Mouse (Mus musculus) gastrocnemius, postnatal 14 days (tissue): ENCODE results near the gene Tmem247. TPM values are rescaled to one million over a fixed set of nuclear protein-coding genes. Genes with fewer than 3 reads are reported as not detected.

Experiments used
- DNase-seq: peaks from one replicate; pipeline ENCODE4 v3.0.0; 2021; ENCODE audit warnings: mixed read lengths
- intact Hi-C: fragments of 180-260 bp; cut with DNase I; formaldehyde crosslinking; loops from one replicate; pipeline ENCODE4 v1.15.1; 2025; ENCODE audit warnings: low total_unique reads
- long read RNA-seq, 2 experiments: library from polyadenylated mRNA; stranded (forward); transcript quantifications; one replicate each; pipeline ENCODE4 v2.0.0; 2021
- total RNA-seq, 2 experiments: library from RNA; stranded (reverse); gene quantifications; 2 replicates each; pipeline ENCODE4 v1.2.3; 2021

Gene Tmem247
- total RNA-seq, result not detected
- long read RNA-seq, experiment 1, result 0 reads
- long read RNA-seq, experiment 2, result 0 reads

GRCm38 (mm10) chr17:86917048-86917447, at the start of gene Tmem247:
Tmem247 (plus strand) TSS chr17:86917348.
- DNase-seq, result no peak
- intact Hi-C loops, result loop anchor here (5.0 kb wide), 1 partner anchor 125 kb away; no protein-coding TSS in a partner anchor

- DNase-seq, result no peak
- intact Hi-C loops, result no loop called here
Measured at GRCm38 (mm10) chr17:86870586-86870985, 46.6 kb upstream of the Tmem247 start.

GRCm38 (mm10) chr17:86872643-86873042, 44.5 kb upstream of the Tmem247 start:
- DNase-seq, result no peak
- intact Hi-C loops, result no loop called here

GRCm38 (mm10) chr17:86876940-86877339, 40.2 kb upstream of the Tmem247 start:
- no peak for DNase-seq
- intact Hi-C loops, result no loop called here

GRCm38 (mm10) chr17:86877747-86878146, 39.4 kb upstream of the Tmem247 start:
- intact Hi-C loops, result no loop called here
- DNase-seq, result no peak

- no peak for DNase-seq
- intact Hi-C loops, result no loop called here
Measured at GRCm38 (mm10) chr17:86880056-86880455, 37.1 kb upstream of the Tmem247 start.

- DNase-seq, result no peak
- intact Hi-C loops, result no loop called here
Measured at GRCm38 (mm10) chr17:86880461-86881044, 36.6 kb upstream of the Tmem247 start.

GRCm38 (mm10) chr17:86895191-86895590, 22.0 kb upstream of the Tmem247 start:
- intact Hi-C loops, result no loop called here
- no peak for DNase-seq

- intact Hi-C loops, result no loop called here
- DNase-seq, result no peak
Measured at GRCm38 (mm10) chr17:86897486-86898165, 19.5 kb upstream of the Tmem247 start.

- DNase-seq, result no peak
- intact Hi-C loops, result loop anchor here (5.0 to 10.0 kb wide), 2 partner anchors 363 to 745 kb away; no protein-coding TSS in a partner anchor
Measured at GRCm38 (mm10) chr17:86899821-86900220, 17.3 kb upstream of the Tmem247 start.

GRCm38 (mm10) chr17:86900564-86900963, 16.6 kb upstream of the Tmem247 start:
- intact Hi-C loops, result loop anchor here (5.0 to 10.0 kb wide), 2 partner anchors 363 to 746 kb away; no protein-coding TSS in a partner anchor
- DNase-seq, result no peak

- intact Hi-C loops, result loop anchor here (5.0 to 10.0 kb wide), 2 partner anchors 365 to 748 kb away; no protein-coding TSS in a partner anchor
- DNase-seq, result no peak
Measured at GRCm38 (mm10) chr17:86902399-86903067, 14.6 kb upstream of the Tmem247 start.

GRCm38 (mm10) chr17:86903596-86903995, 13.6 kb upstream of the Tmem247 start:
- DNase-seq, result no peak
- intact Hi-C loops, result loop anchor here (5.0 to 10.0 kb wide), 2 partner anchors 366 to 749 kb away; no protein-coding TSS in a partner anchor

GRCm38 (mm10) chr17:86904206-86904605, 12.9 kb upstream of the Tmem247 start:
- no peak for DNase-seq
- intact Hi-C loops, result loop anchor here (2.0 to 10.0 kb wide), 3 partner anchors 367 to 749 kb away; no protein-coding TSS in a partner anchor

GRCm38 (mm10) chr17:86905297-86906135, 11.6 kb upstream of the Tmem247 start:
- intact Hi-C loops, result loop anchor here (2.0 to 10.0 kb wide), 3 partner anchors 342 to 751 kb away; no protein-coding TSS in a partner anchor
- peak; percentile 61 for DNase-seq

GRCm38 (mm10) chr17:86906136-86906461, 11.0 kb upstream of the Tmem247 start:
- DNase-seq, result peak; percentile 77
- intact Hi-C loops, result loop anchor here (5.0 to 10.0 kb wide), 2 partner anchors 341 to 751 kb away; no protein-coding TSS in a partner anchor

- DNase-seq, result no peak
- intact Hi-C loops, result loop anchor here (5.0 to 10.0 kb wide), 2 partner anchors 341 to 752 kb away; no protein-coding TSS in a partner anchor
Measured at GRCm38 (mm10) chr17:86906601-86907000, 10.5 kb upstream of the Tmem247 start.

- intact Hi-C loops, result loop anchor here (5.0 to 10.0 kb wide), 2 partner anchors 340 to 752 kb away; no protein-coding TSS in a partner anchor
- DNase-seq, result no peak
Measured at GRCm38 (mm10) chr17:86907092-86907491, 10.1 kb upstream of the Tmem247 start.

- no peak for DNase-seq
- intact Hi-C loops, result loop anchor here (5.0 to 10.0 kb wide), 2 partner anchors 339 to 754 kb away; no protein-coding TSS in a partner anchor
Measured at GRCm38 (mm10) chr17:86908316-86908715, 8.8 kb upstream of the Tmem247 start.
